Mouse (Mus musculus) ES-E14 (cell line): ENCODE data around the gene Slc25a5. TPM values are rescaled to one million over a fixed set of nuclear protein-coding genes. Genes with fewer than 3 reads are reported as not detected.
A peak's percentile ranks its signal among the peaks of the same experiment; 100 is the strongest.

Experiments
- DNase-seq: peaks from one replicate; pipeline ENCODE4 v3.0.0-alpha.2; 2013; ENCODE audit warnings: low read depth, low spot score
- H3K27ac ChIP-seq: 2 replicates; pipeline ENCODE4 v1.5.1; 2012; ENCODE audit warnings: low read depth, mild to moderate bottlenecking, low read length, moderate library complexity, mixed read lengths; ENCODE audit not compliant: poor library complexity, insufficient read depth, severe bottlenecking
- H3K36me3 ChIP-seq: 2 replicates; pipeline ENCODE4 v1.6.1; 2012; ENCODE audit warnings: mild to moderate bottlenecking, low read length, moderate library complexity, mixed read lengths; ENCODE audit not compliant: control insufficient read depth, poor library complexity, insufficient read depth, severe bottlenecking
- H3K4me1 ChIP-seq, 2 experiments: fragments of 150-350 bp in 1 of 2; sonication (generic) in 1 of 2; 2 replicates each; pipeline ENCODE4 v1.6.1; 2012; ENCODE audit warnings: low read length in 2 of 2, mild to moderate bottlenecking in 1 of 2, mixed read lengths in 1 of 2; ENCODE audit not compliant: control insufficient read depth in 2 of 2, insufficient read depth in 2 of 2, poor library complexity in 1 of 2
- H3K4me3 ChIP-seq, 2 experiments: fragments of 150-350 bp in 1 of 2; sonication (generic) in 1 of 2; 2 replicates each; pipeline ENCODE4 v1.5.1; 2012; ENCODE audit warnings: low read length in 2 of 2, low read depth in 1 of 2, mild to moderate bottlenecking in 1 of 2, mixed read lengths in 1 of 2; ENCODE audit not compliant: insufficient read depth in 1 of 2, poor library complexity in 1 of 2, severe bottlenecking in 1 of 2
- H3K9ac ChIP-seq: 2 replicates; pipeline ENCODE4 v1.6.1; 2012; ENCODE audit warnings: low read depth, mild to moderate bottlenecking, low read length, mixed read lengths; ENCODE audit not compliant: poor library complexity, insufficient read depth, severe bottlenecking
- H3K9me3 ChIP-seq: fragments of 150-350 bp; sonication (generic); 2 replicates; pipeline ENCODE4 v1.6.1; 2012; ENCODE audit warnings: low read depth, mild to moderate bottlenecking, low read length; ENCODE audit not compliant: control insufficient read depth, insufficient read depth
- CHD2 ChIP-seq: IDR thresholded peaks from 2 replicates; pipeline ENCODE4 v1.6.1; 2014; ENCODE audit warnings: mild to moderate bottlenecking, low read depth, low read length, inconsistent platforms
- HCFC1 ChIP-seq: IDR thresholded peaks from 2 replicates; pipeline ENCODE4 v1.6.1; 2012; ENCODE audit warnings: low read length, inconsistent platforms, borderline replicate concordance; ENCODE audit not compliant: insufficient read depth
- MAFK ChIP-seq: IDR thresholded peaks from 2 replicates; pipeline ENCODE4 v1.6.1; 2014; ENCODE audit warnings: mild to moderate bottlenecking, low read depth, low read length, inconsistent platforms; ENCODE audit not compliant: insufficient read depth
- ZC3H11A ChIP-seq: IDR thresholded peaks from 2 replicates; pipeline ENCODE4 v1.6.1; 2012; ENCODE audit warnings: low read depth, mild to moderate bottlenecking, inconsistent platforms, low read length, borderline replicate concordance
- ZNF384 ChIP-seq: IDR thresholded peaks from 2 replicates; pipeline ENCODE4 v1.6.1; 2012; ENCODE audit warnings: low read depth, low read length, inconsistent platforms
- in situ Hi-C, 2 experiments: fragments of 600-800 bp; cut with MboI; formaldehyde crosslinking; loops; one replicate each; pipeline ENCODE4 v1.15.1; 2025; ENCODE audit warnings: low sequenced_read_pairs in 2 of 2, inconsistent platforms in 1 of 2; ENCODE audit not compliant: unreplicated experiment in 2 of 2
- total RNA-seq: library from RNA; depleted of rRNA; stranded (reverse); fragments of 300-350 nt; gene quantifications from 2 replicates; pipeline ENCODE4 v1.2.3, GENCODE M21; 2012

The Slc25a5 gene
- total RNA-seq, 1 experiment = 605 TPM

GRCm38 (mm10) chrX:36805466-36806235 is 10.2 kb downstream of the Slc25a5 start:
- Histone ChIP-seq H3K9ac (no peak overlapping the region), H3K36me3 (no peaks in the 10 kb centered on the region), H3K27ac (peak overlapping the region; percentile 88; the same call in 1 of the 2 replicates), H3K4me3 (no peak overlapping the region), H3K9me3 (no peaks in the 10 kb centered on the region), H3K4me1 (peaks cover 0 to 3% of the 10 kb centered on the region in 2 experiments; a peak in 3 of 4 replicates)
- no peak for TF ChIP-seq HCFC1
- no peak for TF ChIP-seq MAFK
- TF ChIP-seq ZNF384 = no peak
- TF ChIP-seq CHD2 = no peak
- no peak for TF ChIP-seq ZC3H11A
- no peak for DNase-seq
- in situ Hi-C loops = no loop called here

GRCm38 (mm10) chrX:36807360-36808317 is 12.2 kb downstream of the Slc25a5 start:
- in situ Hi-C loops = no loop called here
- peak; percentile 80 for DNase-seq
- peak overlapping the region; percentile 89; the same call in 1 of the 2 replicates for H3K27ac ChIP-seq
- peak overlapping the region; percentile 15; the same call in 1 of the 2 replicates for H3K9ac ChIP-seq
- H3K4me1 ChIP-seq = peaks cover 0 to 5% of the 10 kb centered on the region in 2 experiments; a peak in 3 of 4 replicates
- H3K4me3 ChIP-seq = peak overlapping the region; percentile 35 to 79
- TF ChIP-seq ZNF384 (no peak), HCFC1 (peak; percentile 35; the same call in 1 of the 2 replicates), MAFK (no peak)
- H3K9me3 ChIP-seq = no peaks in the 10 kb centered on the region
- no peaks in the 10 kb centered on the region for H3K36me3 ChIP-seq

GRCm38 (mm10) chrX:36808318-36808683 is 12.8 kb downstream of the Slc25a5 start:
- Histone ChIP-seq H3K27ac (peak overlapping the region; percentile 80; the same call in 1 of the 2 replicates), H3K4me3 (peak overlapping the region; percentile 16 to 53; a peak in 3 of 4 replicates), H3K9me3 (no peaks in the 10 kb centered on the region), H3K36me3 (no peaks in the 10 kb centered on the region), H3K4me1 (peaks cover 0 to 5% of the 10 kb centered on the region in 2 experiments; a peak in 3 of 4 replicates), H3K9ac (peak overlapping the region; percentile 7; the same call in 1 of the 2 replicates)
- TF ChIP-seq ZC3H11A = no peak
- TF ChIP-seq MAFK = no peak
- no peak for TF ChIP-seq CHD2
- TF ChIP-seq ZNF384 = no peak
- TF ChIP-seq HCFC1 = no peak
- in situ Hi-C loops = no loop called here
- DNase-seq = no peak

GRCm38 (mm10) chrX:36811377-36811776 is 15.9 kb downstream of the Slc25a5 start:
- H3K4me1 ChIP-seq = peaks cover 2 to 9% of the 10 kb centered on the region in 2 experiments; a peak in 3 of 4 replicates
- DNase-seq = no peak
- H3K4me3 ChIP-seq = no peak overlapping the region
- no peaks in the 10 kb centered on the region for H3K36me3 ChIP-seq
- H3K9ac ChIP-seq = no peak overlapping the region; the same call in 1 of the 2 replicates
- TF ChIP-seq MAFK (no peak), HCFC1 (no peak), CHD2 (no peak), ZC3H11A (no peak), ZNF384 (no peak)
- in situ Hi-C loops = no loop called here
- H3K9me3 ChIP-seq = no peaks in the 10 kb centered on the region
- H3K27ac ChIP-seq = no peak overlapping the region
